Mouse (Mus musculus) forebrain, embryonic 12.5 days (tissue): ENCODE data around the gene Cep70. TPM values are rescaled to one million over a fixed set of nuclear protein-coding genes. Genes with fewer than 3 reads are reported as not detected.

Experiments used
- ATAC-seq: fragments of 200-750 bp; cut with Nextera tagmentation; 2 replicates; pipeline ENCODE4 v1.8.0; 2017; ENCODE audit warnings: moderate TSS enrichment; ENCODE audit not compliant: low FRiP score
- H3K27ac ChIP-seq: fragments of 300-500 bp; sonication (generic); 2 replicates; pipeline ENCODE4 v1.5.1; 2016; ENCODE audit warnings: mild to moderate bottlenecking
- H3K27me3 ChIP-seq: fragments of 300-500 bp; sonication (generic); 2 replicates; pipeline ENCODE4 v1.6.1; 2016; ENCODE audit warnings: mild to moderate bottlenecking
- H3K36me3 ChIP-seq: fragments of 300-500 bp; sonication (generic); replicated peaks from 2 replicates; pipeline ENCODE4 v1.6.1; 2016; ENCODE audit warnings: mild to moderate bottlenecking
- H3K4me1 ChIP-seq: fragments of 300-500 bp; sonication (generic); 2 replicates; pipeline ENCODE4 v1.6.1; 2016
- H3K4me2 ChIP-seq: fragments of 300-500 bp; sonication (generic); 2 replicates; pipeline ENCODE4 v1.6.1; 2016; ENCODE audit warnings: mild to moderate bottlenecking, moderate library complexity
- H3K4me3 ChIP-seq: fragments of 300-500 bp; sonication (generic); replicated peaks from 2 replicates; pipeline ENCODE4 v1.5.1; 2016; ENCODE audit warnings: mild to moderate bottlenecking
- H3K9ac ChIP-seq: fragments of 300-500 bp; sonication (generic); 2 replicates; pipeline ENCODE4 v1.6.1; 2016; ENCODE audit warnings: mild to moderate bottlenecking
- H3K9me3 ChIP-seq: fragments of 300-500 bp; sonication (generic); 2 replicates; pipeline ENCODE4 v1.6.1; 2016
- WGBS: fragments of 180-500 bp; shearing (Covaris S2); methylation state at CpG from one replicate; pipeline ENCODE4 v1.1.7; 2016; 5-methylcytosine and 5-hydroxymethylcytosine counted together
- polyA plus RNA-seq: library from polyadenylated mRNA; unstranded; fragments of >200 nt; fragmentation: Nextera tagmentation; extraction: Ambion mirVana; gene quantifications from 2 replicates; pipeline ENCODE4 v1.2.1, GENCODE M21; 2016

The Cep70 gene
- polyA plus RNA-seq, 1 experiment from 2014 or later: 64.1 TPM

GRCm38 (mm10) chr9:99325208-99325929 is 82.2 kb downstream of the Cep70 start:
- 88% methylated on average over 7 of the region's 7 CpGs for WGBS
- no peaks in the 10 kb centered on the region for H3K4me1 ChIP-seq
- H3K4me2 ChIP-seq: no peak overlapping the region
- no peak overlapping the region for H3K27ac ChIP-seq
- no peaks in the 10 kb centered on the region for H3K36me3 ChIP-seq
- no peak overlapping the region for H3K9ac ChIP-seq
- H3K4me3 ChIP-seq: no peak overlapping the region
- H3K27me3 ChIP-seq: no peaks in the 10 kb centered on the region
- ATAC-seq: no peak
- no peaks in the 10 kb centered on the region for H3K9me3 ChIP-seq

DNA sequence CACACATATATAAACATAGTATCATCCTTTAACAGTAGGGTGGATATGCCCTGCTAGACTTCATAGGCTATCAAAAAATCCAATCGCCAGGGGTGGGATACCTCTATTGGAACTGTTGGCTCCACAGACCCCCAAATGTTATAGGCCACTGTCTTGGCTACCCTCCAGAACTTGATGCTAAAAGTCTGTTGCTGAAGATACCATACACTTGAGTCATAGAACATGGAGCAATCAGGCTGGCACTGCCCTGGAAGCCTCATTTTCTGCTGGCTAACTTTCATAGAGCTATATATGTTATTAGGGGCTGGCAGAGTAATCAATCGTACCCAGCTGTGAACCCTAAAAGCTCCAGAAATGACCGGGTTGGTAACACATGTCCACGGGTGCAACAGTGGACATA is 82.8 kb downstream of the Cep70 start:
- no peaks in the 10 kb centered on the region for H3K4me1 ChIP-seq
- H3K4me3 ChIP-seq: no peak overlapping the region
- H3K4me2 ChIP-seq: no peak overlapping the region
- no peaks in the 10 kb centered on the region for H3K9me3 ChIP-seq
- no peaks in the 10 kb centered on the region for H3K27me3 ChIP-seq
- ATAC-seq: no peak
- H3K27ac ChIP-seq: no peak overlapping the region
- H3K9ac ChIP-seq: no peak overlapping the region
- WGBS: 90% methylated on average over 4 of the region's 4 CpGs
- H3K36me3 ChIP-seq: no peaks in the 10 kb centered on the region

DNA sequence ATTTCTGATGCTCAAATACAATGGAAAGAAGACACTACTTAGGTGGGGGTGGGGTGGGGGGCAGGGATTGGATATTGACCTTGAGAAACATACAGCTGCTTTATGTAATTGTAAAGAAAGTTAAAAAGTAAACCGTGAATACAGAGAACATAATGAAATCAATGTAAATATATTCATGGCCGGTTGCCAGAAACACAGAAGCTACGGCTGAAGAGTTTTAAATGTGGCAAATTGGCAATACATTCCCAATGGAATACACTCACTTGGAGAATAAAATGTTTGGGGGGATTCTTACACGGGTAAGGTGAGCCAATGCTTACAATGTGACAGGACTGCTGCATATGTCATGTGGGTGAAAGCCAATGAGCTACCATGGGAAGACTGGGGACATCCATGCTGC is 83.7 kb downstream of the Cep70 start:
- Histone ChIP-seq H3K27ac (no peak overlapping the region), H3K4me1 (no peaks in the 10 kb centered on the region), H3K36me3 (no peaks in the 10 kb centered on the region), H3K9ac (no peak overlapping the region), H3K4me3 (no peak overlapping the region), H3K4me2 (no peak overlapping the region), H3K27me3 (no peaks in the 10 kb centered on the region), H3K9me3 (no peaks in the 10 kb centered on the region)
- no peak for ATAC-seq
- WGBS: 55% methylated on average over 4 of the region's 4 CpGs

- Histone ChIP-seq H3K4me2 (no peak overlapping the region), H3K4me3 (no peak overlapping the region), H3K27ac (no peak overlapping the region), H3K9ac (no peak overlapping the region), H3K36me3 (no peaks in the 10 kb centered on the region), H3K4me1 (no peaks in the 10 kb centered on the region), H3K9me3 (no peaks in the 10 kb centered on the region), H3K27me3 (no peaks in the 10 kb centered on the region)
- ATAC-seq: no peak
- 89% methylated on average over 4 of the region's 4 CpGs for WGBS
Observed at GRCm38 (mm10) chr9:99336538-99336937, 93.4 kb downstream of the Cep70 start.

DNA sequence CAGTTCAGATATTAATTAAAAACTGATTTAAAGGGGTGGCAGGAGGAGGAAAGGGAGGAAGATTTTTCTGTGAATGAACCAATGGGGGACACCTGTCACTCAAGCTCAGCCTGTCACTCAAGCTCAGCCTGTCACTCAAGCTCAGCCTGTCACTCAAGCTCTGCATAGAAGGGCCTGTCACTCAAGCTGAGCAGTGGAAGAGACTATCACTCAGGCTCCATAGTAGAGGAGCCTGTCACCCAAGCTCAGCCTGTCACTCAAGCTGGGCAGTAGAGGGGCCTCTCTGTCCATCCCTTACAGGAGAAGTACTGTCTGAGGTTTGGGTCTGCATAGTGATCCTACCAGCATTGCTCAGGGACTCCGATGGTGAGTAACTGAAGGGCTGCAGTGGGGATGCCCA is 95.1 kb downstream of the Cep70 start:
- H3K27me3 ChIP-seq: no peaks in the 10 kb centered on the region
- no peak for ATAC-seq

GRCm38 (mm10) chr9:99339182-99339581 is 96.0 kb downstream of the Cep70 start:
- Histone ChIP-seq H3K4me2 (no peak overlapping the region), H3K4me1 (0 out of 2 replicates have a peak, but pooled peaks cover 2% of the 10 kb centered on the region), H3K9me3 (no peaks in the 10 kb centered on the region), H3K4me3 (no peak overlapping the region), H3K27ac (no peak overlapping the region), H3K27me3 (no peaks in the 10 kb centered on the region), H3K36me3 (no peaks in the 10 kb centered on the region), H3K9ac (no peak overlapping the region)
- no peak for ATAC-seq
- 76% methylated on average over 1 of the region's 1 CpGs for WGBS

More for the DNA sequence above, 95.1 kb downstream of the Cep70 start:
- Histone ChIP-seq H3K4me1 (no peaks in the 10 kb centered on the region), H3K27ac (no peak overlapping the region), H3K4me3 (no peak overlapping the region), H3K9me3 (no peaks in the 10 kb centered on the region), H3K9ac (no peak overlapping the region), H3K36me3 (no peaks in the 10 kb centered on the region), H3K4me2 (no peak overlapping the region)
- WGBS: 100% methylated on average over 1 of the region's 1 CpGs

- no peak for ATAC-seq
- Histone ChIP-seq H3K4me1 (peaks cover 2% of the 10 kb centered on the region; the same call in 1 of the 2 replicates), H3K36me3 (no peaks in the 10 kb centered on the region), H3K4me3 (no peak overlapping the region), H3K27me3 (no peaks in the 10 kb centered on the region), H3K27ac (no peak overlapping the region), H3K9ac (no peak overlapping the region), H3K9me3 (no peaks in the 10 kb centered on the region), H3K4me2 (no peak overlapping the region)
- 87% methylated on average over 12 of the region's 12 CpGs for WGBS
Observed at GRCm38 (mm10) chr9:99340126-99340525, 97.0 kb downstream of the Cep70 start.

DNA sequence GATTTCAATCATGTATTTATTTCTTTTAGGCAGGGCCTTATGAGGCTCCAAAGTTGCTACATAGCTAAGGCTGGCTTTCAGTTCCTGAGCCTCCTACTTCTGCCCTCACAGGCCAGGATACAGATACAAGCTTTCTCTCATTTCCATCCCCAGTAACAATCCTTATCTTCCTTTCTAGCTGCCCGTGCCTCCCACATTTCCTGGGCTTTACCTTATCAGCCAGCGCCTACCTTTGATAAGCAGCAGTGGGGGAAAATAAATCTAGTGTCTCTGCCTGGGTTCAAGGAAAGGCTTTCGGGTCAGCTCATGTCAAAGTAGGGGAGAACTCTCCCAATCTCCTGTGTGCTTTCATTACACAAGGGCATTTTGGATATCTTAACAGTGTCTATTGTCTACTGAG is 98.4 kb downstream of the Cep70 start:
- Histone ChIP-seq H3K27ac (no peak overlapping the region), H3K9me3 (no peaks in the 10 kb centered on the region), H3K27me3 (no peaks in the 10 kb centered on the region), H3K9ac (no peak overlapping the region), H3K4me3 (no peak overlapping the region), H3K4me1 (peaks cover 2% of the 10 kb centered on the region; the same call in 1 of the 2 replicates), H3K4me2 (no peak overlapping the region), H3K36me3 (no peaks in the 10 kb centered on the region)
- ATAC-seq: no peak
- WGBS: 85% methylated on average over 3 of the region's 3 CpGs

DNA sequence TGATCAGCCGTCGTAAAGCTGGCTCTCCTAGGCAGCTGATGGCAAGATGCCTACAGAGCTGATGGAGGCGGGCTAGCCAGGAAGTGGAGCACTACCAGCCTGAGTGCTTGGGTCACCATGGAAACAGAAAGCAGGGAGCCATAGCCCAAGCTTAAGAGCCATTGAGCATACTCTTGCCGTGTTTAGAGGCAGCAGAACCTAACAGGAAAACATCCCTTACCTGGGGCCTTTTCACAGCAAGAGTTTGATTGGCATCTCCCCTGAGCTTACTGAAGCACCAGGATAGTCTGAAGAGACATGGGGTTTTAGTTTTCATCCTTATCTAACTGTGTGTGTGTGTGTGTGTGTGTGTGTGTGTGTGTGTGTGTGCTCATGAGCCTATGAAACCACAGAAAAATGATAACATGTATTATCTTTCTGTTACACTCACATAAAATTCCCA is 102.2 kb downstream of the Cep70 start:
- Histone ChIP-seq H3K27ac (no peak overlapping the region), H3K36me3 (no peaks in the 10 kb centered on the region), H3K4me2 (no peak overlapping the region), H3K27me3 (no peaks in the 10 kb centered on the region; the same call in 1 of the 2 replicates), H3K9ac (no peak overlapping the region), H3K4me3 (no peak overlapping the region), H3K9me3 (no peaks in the 10 kb centered on the region), H3K4me1 (peaks cover 2% of the 10 kb centered on the region; the same call in 1 of the 2 replicates)
- no peak for ATAC-seq
- 53% methylated on average over 4 of the region's 4 CpGs for WGBS

Other genes with a start within 250 kb of the Cep70 start
- not detected in 2 replicates for gene Gm1123, start 207.7 kb upstream of the Cep70 start, polyA plus RNA-seq
- 3.5 and 3.7 TPM in 2 replicates for gene Pik3cb, start 102.7 kb upstream of the Cep70 start, polyA plus RNA-seq
- gene Faiml, start 6.1 kb upstream of the Cep70 start, polyA plus RNA-seq: not detected in 2 replicates
- 0.22 and 0.26 TPM in 2 replicates for gene Esyt3, start 115.2 kb downstream of the Cep70 start, polyA plus RNA-seq
- gene Mras, start 194.0 kb downstream of the Cep70 start, polyA plus RNA-seq: 23.8 and 26.3 TPM in 2 replicates
- 0.31 and 0.42 TPM in 2 replicates for gene Nme9, start 208.1 kb downstream of the Cep70 start, polyA plus RNA-seq